Mouse (Mus musculus) layer of hippocampus, adult 9-10 months (tissue): ENCODE data around the gene Stxbp5l.
"Not testable (repeated sequence)": the region's sequence is repeated elsewhere in the genome, so short reads cannot be mapped to it uniquely, and the experiment has no call there.

Experiments
- DNase-seq: peaks from one replicate; pipeline ENCODE4 v3.0.0; 2022; ENCODE audit warnings: low spot score

Gene Stxbp5l

GRCm38 (mm10) chr16:37280206-37280605 is 104.6 kb downstream of the Stxbp5l start:
- DNase-seq, result no peak

GRCm38 (mm10) chr16:37273681-37274080 is 111.1 kb downstream of the Stxbp5l start:
- DNase-seq, result no peak

GRCm38 (mm10) chr16:37261678-37262077 is 123.1 kb downstream of the Stxbp5l start:
- DNase-seq, result no peak

DNA sequence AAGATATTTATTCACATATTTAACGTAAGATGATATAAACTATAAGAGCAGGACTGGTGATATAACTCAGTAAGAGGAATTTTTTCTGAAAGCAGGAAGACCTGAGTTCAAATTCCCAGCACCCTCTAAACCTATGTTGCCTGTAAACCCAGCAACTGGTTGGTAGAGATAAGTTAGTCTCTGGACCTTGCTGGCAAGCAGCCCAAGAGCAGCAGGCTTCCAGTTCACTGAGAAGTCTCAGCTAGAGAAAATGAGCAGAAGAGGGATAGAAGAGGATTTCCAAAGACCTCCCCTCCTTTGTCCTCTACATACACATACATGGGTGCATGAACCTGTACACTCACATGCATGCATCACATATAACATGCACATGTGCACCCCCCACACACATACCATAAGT is 165.6 kb downstream of the Stxbp5l start:
- DNase-seq, result no peak

GRCm38 (mm10) chr16:37208783-37209182 is 176.0 kb downstream of the Stxbp5l start:
- no peak for DNase-seq

DNA sequence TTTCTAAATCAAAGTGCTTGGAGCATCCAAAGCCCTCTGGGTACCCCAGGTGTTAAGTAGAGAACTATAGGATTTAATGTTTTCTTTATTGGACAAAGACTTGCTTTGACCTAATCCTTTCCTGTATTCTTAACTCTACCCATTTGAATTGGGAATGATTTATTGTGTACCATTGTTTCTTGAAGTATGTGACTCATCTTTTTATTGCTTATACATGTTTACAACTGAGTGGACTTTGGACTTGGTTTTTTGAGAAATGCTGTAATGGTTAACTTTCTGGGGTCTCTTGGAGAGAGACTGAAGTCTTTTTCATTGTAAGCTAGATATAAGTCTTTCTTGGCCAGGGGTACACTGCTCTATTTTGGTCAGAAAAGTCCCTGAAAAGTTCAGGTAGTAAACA is 190.6 kb downstream of the Stxbp5l start:
- DNase-seq, result no peak

DNA sequence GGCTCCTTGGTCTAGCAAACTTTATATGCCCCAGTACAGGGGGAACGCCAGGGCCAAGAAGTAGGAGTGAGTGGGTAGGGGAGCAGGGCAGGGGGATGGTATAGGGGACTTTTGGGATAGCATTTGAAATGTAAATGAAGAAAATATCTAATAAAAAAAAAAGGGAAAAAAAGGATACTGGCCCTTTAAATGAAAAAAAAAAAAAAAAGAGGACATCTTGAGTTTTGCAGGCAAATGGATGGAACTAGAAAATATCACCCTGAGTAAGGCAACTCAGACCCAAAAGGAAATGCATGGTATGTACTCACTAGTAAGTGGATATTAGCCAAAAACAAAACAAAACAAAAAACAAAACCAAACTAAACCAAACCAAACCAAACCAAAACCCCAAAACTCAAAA is 259.6 kb downstream of the Stxbp5l start:
- DNase-seq, result not testable (repeated sequence)

GRCm38 (mm10) chr16:37109285-37109684 is 275.5 kb downstream of the Stxbp5l start:
- DNase-seq, result peak; percentile 27

DNA sequence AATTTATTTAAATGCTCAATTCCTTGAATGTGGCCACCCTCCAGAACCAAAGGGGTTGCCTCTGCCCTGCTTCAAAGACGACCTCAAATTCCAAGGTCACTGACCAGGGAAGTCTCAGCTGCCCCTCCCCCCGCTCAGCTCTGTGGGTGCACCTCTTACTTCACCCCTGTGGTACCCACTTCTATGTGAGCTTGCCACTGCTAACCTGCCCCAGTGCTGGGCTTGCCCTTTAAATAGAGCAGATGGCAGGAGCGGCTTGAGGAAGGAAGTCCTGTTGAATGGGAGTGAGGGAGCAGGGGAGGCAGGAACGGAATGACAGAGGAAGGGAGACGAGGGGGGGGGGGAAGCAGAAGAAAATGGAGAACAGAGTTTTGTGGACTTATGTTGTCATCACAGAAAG is 276.0 kb downstream of the Stxbp5l start:
- no peak for DNase-seq

GRCm38 (mm10) chr16:37094169-37094833 is 290.5 kb downstream of the Stxbp5l start:
- DNase-seq, result no peak

- no peak for DNase-seq
These were observed 295.1 kb downstream of the Stxbp5l start for GRCm38 (mm10) chr16:37089648-37090047.

- DNase-seq, result no peak
These were observed 312.4 kb downstream of the Stxbp5l start for GRCm38 (mm10) chr16:37072354-37072753.
